Mouse (Mus musculus) ES-Bruce4 (cell line): ENCODE data around the gene Pitpna. TPM values are rescaled to one million over a fixed set of nuclear protein-coding genes. Genes with fewer than 3 reads are reported as not detected.

Experiments used
- H3K27ac ChIP-seq: 2 replicates; pipeline ENCODE4 v1.5.1; 2012; ENCODE audit warnings: low read length, inconsistent platforms; ENCODE audit not compliant: insufficient read depth
- H3K27me3 ChIP-seq: 2 replicates; pipeline ENCODE4 v1.6.1; 2012; ENCODE audit warnings: mild to moderate bottlenecking, low read length, inconsistent platforms; ENCODE audit not compliant: control insufficient read depth, poor library complexity, insufficient read depth, severe bottlenecking
- H3K36me3 ChIP-seq: 2 replicates; pipeline ENCODE4 v1.6.1; 2012; ENCODE audit warnings: inconsistent platforms, mild to moderate bottlenecking, low read length, moderate library complexity; ENCODE audit not compliant: control insufficient read depth, poor library complexity, insufficient read depth, severe bottlenecking
- H3K4me1 ChIP-seq: one replicate; pipeline ENCODE4 v1.8.1; 2011; ENCODE audit warnings: low read length; ENCODE audit not compliant: control insufficient read depth, insufficient read depth
- H3K4me3 ChIP-seq: 2 replicates; pipeline ENCODE4 v1.5.1; 2011; ENCODE audit warnings: low read depth, mild to moderate bottlenecking, low read length
- H3K9ac ChIP-seq: 2 replicates; pipeline ENCODE4 v1.6.1; 2012; ENCODE audit warnings: low read depth, mild to moderate bottlenecking, inconsistent platforms; ENCODE audit not compliant: poor library complexity, severe bottlenecking
- H3K9me3 ChIP-seq: replicated peaks from 2 replicates; pipeline ENCODE4 v1.6.1; 2012; ENCODE audit warnings: mild to moderate bottlenecking, low read length, inconsistent platforms; ENCODE audit not compliant: control insufficient read depth, poor library complexity, insufficient read depth, severe bottlenecking
- CTCF ChIP-seq: IDR thresholded peaks from one replicate; pipeline ENCODE4 v1.8.1; 2011; ENCODE audit warnings: low read depth, low read length
- EP300 ChIP-seq: IDR thresholded peaks from 2 replicates; pipeline ENCODE4 v1.6.1; 2011; ENCODE audit warnings: low read depth, low read length; ENCODE audit not compliant: insufficient read depth
- POLR2A ChIP-seq: IDR thresholded peaks from one replicate; pipeline ENCODE4 v1.8.1; 2011; ENCODE audit warnings: low read length; ENCODE audit not compliant: insufficient read depth
- polyA plus RNA-seq: library from polyadenylated mRNA; stranded (reverse); fragments of >200 nt; gene quantifications from 2 replicates; pipeline ENCODE4 v1.2.4, GENCODE M21; 2011; ENCODE audit warnings: low read depth; ENCODE audit not compliant: missing spikeins, insufficient read depth, insufficient read length

The Pitpna gene
- polyA plus RNA-seq, 1 experiment, result 70.5 TPM

DNA sequence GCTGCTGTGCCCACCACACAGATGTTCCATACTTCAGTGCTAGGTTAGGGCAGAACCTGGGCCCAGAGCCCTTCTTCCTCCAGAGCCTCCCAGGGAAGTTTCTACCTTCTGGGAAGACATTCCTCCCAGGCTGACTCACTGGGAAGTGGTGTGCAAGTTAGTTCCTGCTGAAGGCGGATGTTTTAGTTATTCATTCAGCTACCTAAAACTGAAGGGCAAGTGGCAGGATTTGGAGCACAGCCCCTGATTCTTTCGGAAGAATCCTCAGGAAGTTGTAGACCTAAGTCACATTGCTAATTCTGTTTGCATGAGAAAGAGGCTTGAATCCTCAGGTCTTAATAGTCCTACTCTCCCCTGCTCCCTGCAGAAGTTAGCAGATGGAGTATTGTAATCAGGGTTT lies 33.5 kb downstream of the Pitpna start:
- no peaks in the 10 kb centered on the region for H3K27me3 ChIP-seq
- peak overlapping the region; percentile 94 for H3K27ac ChIP-seq
- H3K9me3 ChIP-seq, result no peaks in the 10 kb centered on the region
- peaks cover 4% of the 10 kb centered on the region; the same call in 1 of the 2 replicates for H3K36me3 ChIP-seq
- no peak overlapping the region for H3K9ac ChIP-seq
- TF ChIP-seq POLR2A, result no peak
- no peak for TF ChIP-seq CTCF
- TF ChIP-seq EP300, result peak; percentile 45; the same call in 1 of the 2 replicates
- H3K4me1 ChIP-seq, result peaks cover 8% of the 10 kb centered on the region
- no peak overlapping the region for H3K4me3 ChIP-seq

DNA sequence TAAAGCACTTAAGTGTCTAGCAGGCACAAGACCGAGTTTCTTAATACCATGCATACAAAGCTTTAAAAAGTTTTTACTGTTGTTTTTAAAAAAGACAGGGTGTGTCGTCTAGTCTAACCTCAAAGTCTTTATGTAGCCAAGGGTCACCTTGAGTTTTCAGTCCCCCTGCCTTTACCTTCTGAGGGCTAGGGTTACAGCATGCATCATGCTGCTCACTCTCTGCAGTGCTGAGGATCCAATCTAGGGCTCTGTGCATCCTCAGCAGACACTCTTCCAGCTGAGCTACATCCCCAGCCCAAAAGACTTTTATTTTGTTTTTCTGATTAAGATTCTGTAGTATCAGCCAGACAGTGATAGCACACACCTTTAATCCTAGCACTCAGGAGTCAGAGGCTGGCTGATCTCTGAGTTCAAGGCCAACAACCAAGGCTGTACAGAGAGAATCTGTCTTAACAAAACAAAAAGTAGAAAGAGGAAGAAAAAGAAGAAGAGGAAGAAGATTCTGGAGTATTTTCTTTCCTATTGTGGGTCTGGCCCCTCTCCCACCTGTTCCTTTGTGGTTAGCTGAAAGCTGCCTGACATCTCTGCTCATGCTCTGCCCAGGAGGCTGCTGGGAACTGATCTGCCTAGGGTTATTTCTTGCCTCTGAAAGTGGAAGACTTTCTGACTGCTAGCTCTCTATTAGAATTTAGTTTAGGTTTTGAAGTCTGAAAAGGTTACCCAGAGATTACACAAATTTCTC lies 34.9 kb downstream of the Pitpna start:
- peak overlapping the region; percentile 67 for H3K9ac ChIP-seq
- peaks cover 8% of the 10 kb centered on the region for H3K4me1 ChIP-seq
- no peak overlapping the region for H3K4me3 ChIP-seq
- peak overlapping the region; percentile 95 for H3K27ac ChIP-seq
- no peak for TF ChIP-seq CTCF
- TF ChIP-seq EP300, result peak; percentile 69
- no peaks in the 10 kb centered on the region for H3K9me3 ChIP-seq
- H3K27me3 ChIP-seq, result no peaks in the 10 kb centered on the region
- peaks cover 8% of the 10 kb centered on the region for H3K36me3 ChIP-seq

DNA sequence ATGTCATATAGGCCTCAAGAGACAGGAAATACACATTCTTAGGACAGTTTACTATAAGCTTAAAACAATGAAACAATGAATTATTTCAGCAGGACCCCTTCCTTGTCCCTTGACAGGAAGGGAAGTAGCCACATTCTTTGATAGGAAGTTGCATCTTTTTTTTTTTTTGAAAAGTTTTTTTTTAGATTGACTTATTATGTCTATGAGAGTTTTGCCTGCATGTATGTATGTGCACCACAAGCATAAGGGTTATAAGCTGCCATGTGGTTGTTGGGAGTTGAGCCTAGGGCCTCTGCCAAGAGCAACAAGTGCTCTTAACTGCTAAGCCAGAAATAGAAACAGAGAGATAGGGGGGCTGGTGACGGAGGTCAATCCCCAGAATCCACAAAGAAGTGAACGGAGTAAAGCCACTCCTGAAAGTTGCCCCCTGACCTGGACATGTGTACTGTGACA lies 36.2 kb downstream of the Pitpna start:
- Histone ChIP-seq H3K4me1 (peaks cover 8% of the 10 kb centered on the region), H3K9ac (no peak overlapping the region), H3K27ac (peak overlapping the region; percentile 95), H3K9me3 (no peaks in the 10 kb centered on the region), H3K36me3 (peaks cover 8% of the 10 kb centered on the region), H3K4me3 (no peak overlapping the region), H3K27me3 (no peaks in the 10 kb centered on the region)
- no peak for TF ChIP-seq CTCF
- TF ChIP-seq POLR2A, result no peak
- no peak for TF ChIP-seq EP300

DNA sequence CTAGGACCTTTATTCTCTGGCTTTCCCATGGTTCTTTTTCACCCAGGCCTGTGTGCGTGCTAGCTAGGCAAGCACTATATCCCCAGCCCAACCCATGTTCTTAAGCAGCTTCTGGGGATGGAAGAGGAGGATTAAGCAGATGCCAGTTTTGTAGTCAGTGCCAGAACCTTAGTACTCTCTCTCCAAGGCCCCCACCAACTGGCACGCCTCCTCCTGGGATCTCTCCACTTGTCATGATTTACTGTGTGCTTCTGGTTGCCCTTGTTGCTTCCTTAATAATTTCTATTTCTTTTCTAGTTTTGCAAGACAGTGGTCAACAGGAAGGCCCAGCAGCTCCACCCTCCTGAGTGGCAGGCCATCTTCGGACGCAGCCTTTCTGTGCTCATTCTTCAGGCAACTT lies 37.9 kb downstream of the Pitpna start:
- peaks cover 8% of the 10 kb centered on the region for H3K36me3 ChIP-seq
- H3K27me3 ChIP-seq, result no peaks in the 10 kb centered on the region
- peaks cover 7% of the 10 kb centered on the region for H3K4me1 ChIP-seq
- no peak overlapping the region for H3K9ac ChIP-seq
- no peak overlapping the region for H3K4me3 ChIP-seq
- peak overlapping the region; percentile 57; the same call in 1 of the 2 replicates for H3K27ac ChIP-seq
- no peaks in the 10 kb centered on the region for H3K9me3 ChIP-seq
- no peak for TF ChIP-seq EP300

DNA sequence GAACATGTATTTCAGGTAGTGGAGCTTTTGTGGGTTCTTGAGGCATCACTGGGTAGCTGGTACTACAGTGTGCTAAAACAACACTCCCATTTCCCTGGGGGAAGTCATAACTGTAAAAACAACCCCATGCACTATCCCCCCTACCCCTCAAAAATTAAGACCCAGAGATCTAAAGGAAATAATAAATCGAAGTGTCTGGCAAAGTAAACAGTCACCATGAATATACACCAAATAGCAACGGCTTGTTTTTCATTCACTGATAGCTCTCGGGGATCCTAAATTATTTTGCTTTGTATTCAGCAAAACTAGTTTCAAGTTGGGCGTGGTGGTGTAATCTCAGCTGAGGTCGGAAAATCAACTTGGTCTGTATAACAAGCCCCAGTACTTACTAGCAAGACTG lies 42.2 kb downstream of the Pitpna start:
- no peak for TF ChIP-seq POLR2A
- TF ChIP-seq EP300, result no peak
- no peak for TF ChIP-seq CTCF

GRCm38 (mm10) chr11:75630645-75631229 lies 42.8 kb downstream of the Pitpna start, which contains the start of gene Inpp5k:
Inpp5k (plus strand) TSS chr11:75630988.
- H3K9me3 ChIP-seq, result no peaks in the 10 kb centered on the region
- no peaks in the 10 kb centered on the region for H3K27me3 ChIP-seq
- H3K4me3 ChIP-seq, result peak within 1 kb of the TSS; percentile 94
- H3K36me3 ChIP-seq, result peaks cover 5% of the 10 kb centered on the region
- peak within 1 kb of the TSS; percentile 85 for H3K9ac ChIP-seq
- peaks cover under 1% of the 10 kb centered on the region for H3K4me1 ChIP-seq
- TF ChIP-seq POLR2A, result peak; percentile 85
- no peak for TF ChIP-seq CTCF
- 0 out of 2 replicates have a peak within 1 kb of the TSS, but pooled peaks have one; percentile 39 for H3K27ac ChIP-seq

More for the DNA sequence above, 42.2 kb downstream of the Pitpna start:
- Histone ChIP-seq H3K9me3 (no peaks in the 10 kb centered on the region), H3K9ac (peak overlapping the region; percentile 85), H3K36me3 (peaks cover 8% of the 10 kb centered on the region), H3K4me3 (no peak overlapping the region; the same call in 1 of the 2 replicates), H3K27me3 (no peaks in the 10 kb centered on the region), H3K27ac (0 out of 2 replicates have a peak overlapping the region, but pooled peaks have one; percentile 39), H3K4me1 (peaks cover 2% of the 10 kb centered on the region)
